Mouse (Mus musculus): ENCODE measurements at regions not wholly inside any gene's neighbourhood (a gene's known extent, or its start where the extent isn't known, plus 50 kb on each side); places are given as distances from the start of the nearest gene placed in this dataset.

- TF ChIP-seq SMC3 (IDR thresholded peaks at IDR 0.05; ENCODE audit: low read depth, low read length) (no peak), TCF12 (IDR thresholded peaks at IDR 0.05; ENCODE audit: low read depth, low read length) (no peak)
- Histone ChIP-seq H3K79me2 (ENCODE audit: control insufficient read depth, insufficient read depth, low read length, poor library complexity) (no peaks in the 10 kb centered on the region), H3K27ac (ENCODE audit: control insufficient read depth, low read depth, low read length) (no peak overlapping the region), H3K36me3 (ENCODE audit: control insufficient read depth in 1 of 2, insufficient read depth in 2 of 2, low read length in 2 of 2) (no peaks in the 10 kb centered on the region), H3K4me3 (ENCODE audit: control insufficient read depth in 1 of 2, insufficient read depth in 1 of 2, low read depth in 2 of 2, low read length in 2 of 2) (no peak overlapping the region), H3K9ac (ENCODE audit: control insufficient read depth, low read depth, low read length, poor library complexity, severe bottlenecking) (no peak overlapping the region), H3K9me3 (replicated peaks; ENCODE audit: insufficient read depth, low read length) (no peaks in the 10 kb centered on the region), H3K4me1 (ENCODE audit: control insufficient read depth in 1 of 2, insufficient read depth in 2 of 2, low read length in 2 of 2) (no peaks in the 10 kb centered on the region), H3K27me3 (ENCODE audit: control insufficient read depth in 1 of 2, insufficient read depth in 2 of 2, low read length in 2 of 2) (no peaks in the 10 kb centered on the region)
- DNase-seq (ENCODE audit: low read depth, low spot score): no peak
Measured at GRCm38 (mm10) chr10:109573200-109573599, 562.4 kb upstream of the Syt1 start.

DNA sequence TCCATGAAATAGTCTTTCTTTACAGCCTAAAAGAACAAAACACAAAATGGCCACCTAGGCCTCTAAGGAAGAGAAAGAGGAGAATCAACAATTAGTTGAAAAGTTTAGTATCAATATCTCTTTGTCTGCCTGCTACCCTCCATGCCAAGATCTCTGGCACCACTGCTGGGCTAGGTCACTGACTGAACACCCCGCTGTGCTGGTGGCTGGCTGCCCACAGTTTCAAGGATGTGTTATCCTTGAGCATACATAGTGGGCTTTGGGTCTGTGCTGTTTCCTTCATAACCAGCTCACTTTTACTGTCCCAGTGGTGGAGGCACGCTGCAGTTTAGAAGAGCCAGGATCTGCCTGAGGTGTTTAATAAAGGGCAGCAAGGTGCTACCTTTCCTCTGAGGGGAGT, 559.0 kb upstream of the Syt1 start:
- TF ChIP-seq MEF2A (IDR thresholded peaks at IDR 0.05; ENCODE audit: extremely low read depth, insufficient replicate concordance, low read depth, low read length, poor library complexity, severe bottlenecking): no peak
- TF ChIP-seq UBTF (IDR thresholded peaks at IDR 0.05; ENCODE audit: borderline replicate concordance, insufficient read depth, low read depth, low read length): no peak
- no peak for TF ChIP-seq MAFK (IDR thresholded peaks at IDR 0.05; ENCODE audit: borderline replicate concordance, low read depth, low read length)
- no peak for TF ChIP-seq USF1 (IDR thresholded peaks at IDR 0.05; ENCODE audit: low read depth, low read length)
- no peak for TF ChIP-seq SIN3A (IDR thresholded peaks at IDR 0.05; ENCODE audit: low read length)
- no peak for TF ChIP-seq ZKSCAN1 (IDR thresholded peaks at IDR 0.05; ENCODE audit: low read depth, low read length)
- no peak for TF ChIP-seq RAD21 (IDR thresholded peaks at IDR 0.05; ENCODE audit: low read depth, low read length)
- no peak for TF ChIP-seq RCOR1 (IDR thresholded peaks at IDR 0.05; ENCODE audit: low read depth, low read length)
- TF ChIP-seq GATA1 (IDR thresholded peaks at IDR 0.05; ENCODE audit: low read depth, low read length): no peak
- TF ChIP-seq MAX (IDR thresholded peaks at IDR 0.05; ENCODE audit: low read length): no peak
- no peak for TF ChIP-seq USF2 (IDR thresholded peaks at IDR 0.05; ENCODE audit: borderline replicate concordance in 1 of 2, insufficient read depth in 1 of 2, low read depth in 1 of 2, low read length in 2 of 2)
- no peak for TF ChIP-seq TCF12 (IDR thresholded peaks at IDR 0.05; ENCODE audit: low read depth, low read length)
- no peak for TF ChIP-seq E2F4 (IDR thresholded peaks at IDR 0.05; ENCODE audit: borderline replicate concordance, low read depth, low read length)
- no peak for TF ChIP-seq BHLHE40 (IDR thresholded peaks at IDR 0.05; ENCODE audit: borderline replicate concordance, low read depth, low read length)
- no peak for TF ChIP-seq MXI1 (IDR thresholded peaks at IDR 0.05; ENCODE audit: low read depth, low read length)
- TF ChIP-seq TBP (IDR thresholded peaks at IDR 0.05; ENCODE audit: low read depth, low read length): no peak
- no peak for TF ChIP-seq ZC3H11A (IDR thresholded peaks at IDR 0.05; ENCODE audit: low read depth, low read length)
- no peak for TF ChIP-seq POLR2AphosphoS5 (IDR thresholded peaks at IDR 0.05; ENCODE audit: borderline replicate concordance, low read depth, low read length)
- no peak for TF ChIP-seq EP300 (IDR thresholded peaks at IDR 0.05; ENCODE audit: low read depth in 1 of 2, low read length in 2 of 2)
- no peak for TF ChIP-seq JUND (IDR thresholded peaks at IDR 0.05; ENCODE audit: low read depth, low read length)

More for the DNA sequence above, 559.0 kb upstream of the Syt1 start:
- no peak for DNase-seq (ENCODE audit: low read depth, low spot score)
- no peaks in the 10 kb centered on the region for H3K79me2 ChIP-seq (ENCODE audit: control insufficient read depth, insufficient read depth, low read length, poor library complexity)
- H3K4me1 ChIP-seq (ENCODE audit: control insufficient read depth in 1 of 2, insufficient read depth in 2 of 2, low read length in 2 of 2): no peaks in the 10 kb centered on the region
- no peak overlapping the region for H3K27ac ChIP-seq (ENCODE audit: control insufficient read depth, low read depth, low read length)
- H3K4me3 ChIP-seq (ENCODE audit: control insufficient read depth in 1 of 2, insufficient read depth in 1 of 2, low read depth in 2 of 2, low read length in 2 of 2): no peak overlapping the region
- no peaks in the 10 kb centered on the region for H3K9me3 ChIP-seq (replicated peaks; ENCODE audit: insufficient read depth, low read length)
- no peak overlapping the region for H3K9ac ChIP-seq (ENCODE audit: control insufficient read depth, low read depth, low read length, poor library complexity, severe bottlenecking)
- H3K36me3 ChIP-seq (ENCODE audit: control insufficient read depth in 1 of 2, insufficient read depth in 2 of 2, low read length in 2 of 2): no peaks in the 10 kb centered on the region
- H3K27me3 ChIP-seq (ENCODE audit: control insufficient read depth in 1 of 2, insufficient read depth in 2 of 2, low read length in 2 of 2): no peaks in the 10 kb centered on the region

Measured in MEL (cell line).